In the genomic region with DNA sequence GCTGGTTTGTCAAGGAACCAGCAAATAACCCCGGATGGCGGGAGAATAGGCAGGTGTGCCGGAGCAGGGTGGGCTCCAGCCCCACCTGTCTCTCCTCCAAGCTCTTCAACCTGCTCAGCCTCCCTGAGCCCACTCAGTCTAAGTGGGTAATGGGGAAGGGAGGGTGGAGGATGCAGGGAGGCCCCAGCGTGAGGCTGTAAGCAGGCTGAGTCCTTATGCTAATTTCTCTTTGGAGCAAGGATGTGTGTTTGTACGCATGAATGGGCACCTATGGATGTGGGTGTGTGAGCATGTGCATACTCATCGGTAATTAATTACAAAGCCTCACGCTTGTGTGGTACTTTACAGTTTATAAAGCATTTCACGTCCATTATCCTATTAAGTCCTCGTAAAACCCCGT, we compare ENCODE assay signal across 14 mouse cellular contexts.
A peak's percentile ranks its signal among the peaks of the same experiment; 100 is the strongest.
DNase-seq lines count a peak whose midpoint lies in the region; ATAC-seq lines count a peak whose summit lies in the region.
"Had no signal": no experiment of that assay in that cellular context is flagged by ENCODE, and none has a peak within 500 bp of the region (broad histone marks: within the 10 kb centered on the region; RNA-seq: fewer than 3 reads in every experiment).

No protein-coding gene starts in this region.

- no peak overlapping the region for H3K4me3 ChIP-seq in neural tube, embryonic 11.5 days (ENCODE audit: low read depth, low read length)
- H3K4me3 ChIP-seq in hindbrain, embryonic 14.5 days (replicated peaks; ENCODE audit: low read length), result no peak overlapping the region
- no peak overlapping the region for H3K4me3 ChIP-seq in midbrain, embryonic 16.5 days (ENCODE audit: low read depth, low read length)
- H3K4me3 ChIP-seq: erythroblast, embryonic 14.5 days had no signal

- 55% methylated on average over 10 of the region's 10 CpGs for WGBS in neural tube, embryonic 11.5 days
- WGBS in hindbrain, embryonic 14.5 days, result 22% methylated on average over 10 of the region's 10 CpGs
- 28% methylated on average over 10 of the region's 10 CpGs for WGBS in midbrain, embryonic 16.5 days

- no peak overlapping the region for H3K9ac ChIP-seq in neural tube, embryonic 11.5 days (ENCODE audit: low read length)
- no peak overlapping the region for H3K9ac ChIP-seq in hindbrain, embryonic 14.5 days
- H3K9ac ChIP-seq in midbrain, embryonic 16.5 days (ENCODE audit: low read depth, low read length), result no peak overlapping the region
- H3K9ac ChIP-seq: lung, embryonic 14.5 days had no signal

- no peak overlapping the region for H3K4me2 ChIP-seq in neural tube, embryonic 11.5 days (ENCODE audit: low read depth)
- no peak overlapping the region for H3K4me2 ChIP-seq in hindbrain, embryonic 14.5 days (replicated peaks)
- H3K4me2 ChIP-seq in midbrain, embryonic 16.5 days (ENCODE audit: low read length), result no peak overlapping the region
- H3K4me2 ChIP-seq: liver, embryonic 11.5 days; lung, embryonic 14.5 days had no signal

- H3K4me1 ChIP-seq in neural tube, embryonic 11.5 days (ENCODE audit: control insufficient read depth, insufficient read depth, low read length), result peaks cover 7% of the 10 kb centered on the region
- H3K4me1 ChIP-seq in hindbrain, embryonic 14.5 days (replicated peaks; ENCODE audit: control insufficient read depth, insufficient read depth, low read length), result peaks cover 23% of the 10 kb centered on the region
- H3K4me1 ChIP-seq in midbrain, embryonic 16.5 days (ENCODE audit: control insufficient read depth, insufficient read depth, low read length), result peaks cover 23% of the 10 kb centered on the region

- H3K36me3 ChIP-seq in neural tube, embryonic 11.5 days (ENCODE audit: control insufficient read depth, insufficient read depth, low read length), result no peaks in the 10 kb centered on the region
- H3K36me3 ChIP-seq in hindbrain, embryonic 14.5 days (replicated peaks; ENCODE audit: control insufficient read depth, insufficient read depth), result no peaks in the 10 kb centered on the region
- no peaks in the 10 kb centered on the region for H3K36me3 ChIP-seq in midbrain, embryonic 16.5 days (ENCODE audit: control insufficient read depth, insufficient read depth, low read length)

- H3K9me3 ChIP-seq in neural tube, embryonic 11.5 days (ENCODE audit: control insufficient read depth, low read length), result no peaks in the 10 kb centered on the region
- H3K9me3 ChIP-seq in hindbrain, embryonic 14.5 days (ENCODE audit: control insufficient read depth, low read length), result no peaks in the 10 kb centered on the region
- no peaks in the 10 kb centered on the region for H3K9me3 ChIP-seq in midbrain, embryonic 16.5 days (replicated peaks; ENCODE audit: control insufficient read depth, low read length, poor library complexity, severe bottlenecking)

- ATAC-seq in neural tube, embryonic 11.5 days (ENCODE audit: insufficient read depth, low FRiP score, low TSS enrichment), result peak; percentile 80
- peak; percentile 75; the same call in 1 of the 2 replicates for ATAC-seq in hindbrain, embryonic 14.5 days (ENCODE audit: low FRiP score)
- peak; percentile 33; the same call in 1 of the 2 replicates for ATAC-seq in midbrain, embryonic 16.5 days

- no peaks in the 10 kb centered on the region; the same call in 1 of the 2 replicates for H3K27me3 ChIP-seq in neural tube, embryonic 11.5 days (ENCODE audit: control insufficient read depth, insufficient read depth, low read length)
- 0 out of 2 replicates have a peak, but pooled peaks cover 8% of the 10 kb centered on the region for H3K27me3 ChIP-seq in hindbrain, embryonic 14.5 days (ENCODE audit: control insufficient read depth, insufficient read depth, low read length)
- no peaks in the 10 kb centered on the region for H3K27me3 ChIP-seq in midbrain, embryonic 16.5 days (ENCODE audit: control insufficient read depth, insufficient read depth, low read depth, low read length)

- H3K27ac ChIP-seq in neural tube, embryonic 11.5 days (ENCODE audit: low read depth, low read length), result no peak overlapping the region
- no peak overlapping the region for H3K27ac ChIP-seq in hindbrain, embryonic 14.5 days
- no peak overlapping the region for H3K27ac ChIP-seq in midbrain, embryonic 16.5 days (ENCODE audit: low read length)

- peak; percentile 36 for DNase-seq in neural tube, embryonic 11.5 days (ENCODE audit: low spot score)
- DNase-seq in neural tube, embryonic 10.5 days (ENCODE audit: extremely low spot score, low spot score), result no peak
- peak; percentile 51 for DNase-seq in hindbrain, embryonic 14.5 days (ENCODE audit: low spot score)
- no peak for DNase-seq in thymus, postnatal 4 days
- no peak for DNase-seq in adrenal gland, adult 2 months
- no peak for DNase-seq in ovary, adult 18-20 months (ENCODE audit: low spot score)
- DNase-seq: cerebellum, adult 18-20 months; heart, adult 11 months; kidney, adult 9 months; left cerebral cortex, postnatal 4 days; lung, embryonic 14.5 days had no signal

Comparison
In these comparisons a context has a peak if more than half of its experiments do, and no peak if none do; other contexts are left out.
1. DNase-seq: peak in neural tube, embryonic 11.5 days (single experiment) and hindbrain, embryonic 14.5 days (single experiment); none in neural tube, embryonic 10.5 days (single experiment), thymus, postnatal 4 days (single experiment), adrenal gland, adult 2 months (single experiment) and ovary, adult 18-20 months (single experiment).
2. Peak in every context shown above with its lines, with median percentiles within 50 percentile points of each other: ATAC-seq.